Mouse (Mus musculus) lung, postnatal 0 days (tissue): Measurements from ENCODE around the gene Gstm2.

Source experiments
- CTCF ChIP-seq: IDR thresholded peaks from 2 replicates; pipeline ENCODE4 v1.5.1; 2016; ENCODE audit warnings: antibody characterized with exemption, mild to moderate bottlenecking
- EP300 ChIP-seq: IDR thresholded peaks from 2 replicates; pipeline ENCODE4 v1.6.1; 2016; ENCODE audit warnings: antibody characterized with exemption, mild to moderate bottlenecking, control low read depth

DNA sequence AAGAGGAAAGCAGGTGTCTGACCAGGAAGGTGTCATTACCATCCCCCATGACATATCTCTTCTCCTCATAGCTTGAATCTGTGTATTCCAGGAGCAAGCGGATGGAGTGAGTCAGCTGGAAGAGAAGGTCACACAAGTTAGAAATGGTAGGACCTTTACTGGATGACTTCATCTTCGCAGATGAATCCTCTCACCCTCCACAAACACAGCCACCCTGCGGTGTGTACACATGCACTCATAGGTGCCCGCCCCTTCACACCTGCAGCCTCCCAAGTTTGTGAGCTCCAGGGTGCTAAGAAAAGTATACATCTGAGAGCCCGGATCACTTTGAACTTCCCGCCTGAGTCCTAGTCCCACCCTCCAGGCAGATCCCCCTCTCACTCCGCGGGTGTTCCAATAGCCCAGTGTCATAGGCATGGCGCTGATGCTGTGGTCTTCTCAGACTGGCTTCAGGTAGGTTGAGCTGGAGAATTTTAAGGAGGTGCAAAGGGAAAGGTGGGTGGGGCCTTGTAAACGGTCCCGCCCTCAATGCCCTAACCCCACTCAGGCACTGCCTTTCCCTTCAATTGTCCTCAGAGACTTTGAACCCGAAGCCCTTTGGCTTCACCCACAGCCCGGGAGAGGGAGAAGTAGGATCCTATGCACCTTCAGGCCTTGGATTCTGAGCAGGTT is 17.4 kb downstream of the Gstm2 start, which contains the start of gene Gstm3:
- TF ChIP-seq CTCF: no peak
- TF ChIP-seq EP300: no peak
